Mouse (Mus musculus) kidney, adult 2 months (tissue): ENCODE data around the gene Pgp.

Experiments used
- CTCF ChIP-seq: fragments of 200-500 bp; conservative IDR thresholded peaks from 2 replicates; pipeline ENCODE4 v1.5.1; 2011; ENCODE audit warnings: low read depth, mild to moderate bottlenecking, control low read depth, low read length, moderate library complexity, mixed read lengths; ENCODE audit not compliant: insufficient read depth, insufficient read length
- POLR2A ChIP-seq: fragments of 200-500 bp; IDR thresholded peaks from one replicate; pipeline ENCODE4 v1.6.1; 2011; ENCODE audit warnings: low read depth, low read length, control low read depth

- TF ChIP-seq CTCF, result no peak
- no peak for TF ChIP-seq POLR2A
Observed at GRCm38 (mm10) chr17:24468636-24469246, 1.5 kb upstream of the Pgp start.
